Mouse (Mus musculus): ENCODE results near the gene Krt84. TPM values are rescaled to one million over a fixed set of nuclear protein-coding genes. Genes with fewer than 3 reads are reported as not detected.

Krt84 gene
- polyA plus RNA-seq, 1 experiment = not detected

- Histone ChIP-seq H3K4me1 (ENCODE audit: control insufficient read depth, insufficient read depth, low read length) (no peaks in the 10 kb centered on the region; the same call in 1 of the 2 replicates), H3K27ac (ENCODE audit: insufficient read depth, low read length) (no peak overlapping the region), H3K4me3 (ENCODE audit: insufficient read depth, low read length) (no peak overlapping the region)
- TF ChIP-seq POLR2A (IDR thresholded peaks at IDR 0.05; ENCODE audit: extremely low read depth, insufficient read depth, low read length) = no peak
- no peak for TF ChIP-seq CTCF (IDR thresholded peaks at IDR 0.05; ENCODE audit: extremely low read depth, insufficient read depth, low read length)
Observed at GRCm38 (mm10) chr15:101483646-101484045, 49.0 kb downstream of the Krt84 start.

- Histone ChIP-seq H3K4me3 (ENCODE audit: insufficient read depth, low read length) (no peak overlapping the region), H3K4me1 (ENCODE audit: control insufficient read depth, insufficient read depth, low read length) (no peaks in the 10 kb centered on the region; the same call in 1 of the 2 replicates)
Observed at GRCm38 (mm10) chr15:101482056-101482455, 50.6 kb downstream of the Krt84 start.

GRCm38 (mm10) chr15:101479666-101480060 is 53.0 kb downstream of the Krt84 start:
- no peak overlapping the region for H3K27ac ChIP-seq (ENCODE audit: insufficient read depth, low read length)
- H3K4me3 ChIP-seq (ENCODE audit: insufficient read depth, low read length) = no peak overlapping the region; the same call in 1 of the 2 replicates
- no peaks in the 10 kb centered on the region for H3K4me1 ChIP-seq (ENCODE audit: control insufficient read depth, insufficient read depth, low read length)
- TF ChIP-seq CTCF (IDR thresholded peaks at IDR 0.05; ENCODE audit: extremely low read depth, insufficient read depth, low read length) (no peak), POLR2A (IDR thresholded peaks at IDR 0.05; ENCODE audit: extremely low read depth, insufficient read depth, low read length) (no peak)

More at GRCm38 (mm10) chr15:101482056-101482455, 50.6 kb downstream of the Krt84 start:
- no peak overlapping the region for H3K27ac ChIP-seq (ENCODE audit: insufficient read depth, low read length)
- TF ChIP-seq CTCF (IDR thresholded peaks at IDR 0.05; ENCODE audit: extremely low read depth, insufficient read depth, low read length) (no peak), POLR2A (IDR thresholded peaks at IDR 0.05; ENCODE audit: extremely low read depth, insufficient read depth, low read length) (no peak)

GRCm38 (mm10) chr15:101479007-101479665 is 53.5 kb downstream of the Krt84 start:
- Histone ChIP-seq H3K4me3 (ENCODE audit: insufficient read depth, low read length) (no peak overlapping the region; the same call in 1 of the 2 replicates), H3K27ac (ENCODE audit: insufficient read depth, low read length) (no peak overlapping the region), H3K4me1 (ENCODE audit: control insufficient read depth, insufficient read depth, low read length) (no peaks in the 10 kb centered on the region)
- no peak for TF ChIP-seq POLR2A (IDR thresholded peaks at IDR 0.05; ENCODE audit: extremely low read depth, insufficient read depth, low read length)
- TF ChIP-seq CTCF (IDR thresholded peaks at IDR 0.05; ENCODE audit: extremely low read depth, insufficient read depth, low read length) = peak; percentile 24; the same call in 1 of the 2 replicates

Other genes starting within 250 kb of the Krt84 start
- 55.3 and 56.0 TPM in 2 replicates for gene Atg101, start 248.5 kb downstream of the Krt84 start, polyA plus RNA-seq (2012; rRNA removed)
- 0.13 and 0.23 TPM in 2 replicates for gene 6030408B16Rik, start 239.6 kb downstream of the Krt84 start, polyA plus RNA-seq (2012; rRNA removed)
- gene Krt80, start 162.7 kb downstream of the Krt84 start, polyA plus RNA-seq (2012; rRNA removed) = 5.7 and 6.2 TPM in 2 replicates
- 0.33 and 0.36 TPM in 2 replicates for gene Krt7, start 121.8 kb downstream of the Krt84 start, polyA plus RNA-seq (2012; rRNA removed)
- 0.09 TPM in 1 of 2 replicates, not detected in the other for gene Krt87, start 94.0 kb downstream of the Krt84 start, polyA plus RNA-seq (2012; rRNA removed)
- 0.13 TPM in 1 of 2 replicates, not detected in the other for gene Krt88, start 85.1 kb downstream of the Krt84 start, polyA plus RNA-seq (2012; rRNA removed)
- gene Krt81, start 69.1 kb downstream of the Krt84 start, polyA plus RNA-seq (2012; rRNA removed) = not detected in 2 replicates
- not detected in 2 replicates for gene Krt86, start 59.3 kb downstream of the Krt84 start, polyA plus RNA-seq (2012; rRNA removed)
- gene Krt83, start 41.3 kb downstream of the Krt84 start, polyA plus RNA-seq (2012; rRNA removed) = not detected in 2 replicates
- gene Gm49425, start 15.6 kb downstream of the Krt84 start, polyA plus RNA-seq (2012; rRNA removed) = not detected in 2 replicates
- not detected in 2 replicates for gene Krt82, start 17.8 kb upstream of the Krt84 start, polyA plus RNA-seq (2012; rRNA removed)
- gene Krt90, start 30.1 kb upstream of the Krt84 start, polyA plus RNA-seq (2012; rRNA removed) = 0.04 TPM in 1 of 2 replicates, not detected in the other
- gene Krt75, start 41.1 kb upstream of the Krt84 start, polyA plus RNA-seq (2012; rRNA removed) = not detected in 2 replicates
- gene Gm5414, start 95.4 kb upstream of the Krt84 start, polyA plus RNA-seq (2012; rRNA removed) = not detected in 2 replicates
- gene Gm5478, start 114.6 kb upstream of the Krt84 start, polyA plus RNA-seq (2012; rRNA removed) = not detected in 2 replicates
- gene Krt6b, start 147.5 kb upstream of the Krt84 start, polyA plus RNA-seq (2012; rRNA removed) = not detected in 2 replicates
- not detected in 2 replicates for gene Krt6a, start 161.5 kb upstream of the Krt84 start, polyA plus RNA-seq (2012; rRNA removed)
- gene Krt5, start 180.1 kb upstream of the Krt84 start, polyA plus RNA-seq (2012; rRNA removed) = 0.11 TPM in 1 of 2 replicates, not detected in the other
- not detected in 2 replicates for gene Krt71, start 210.3 kb upstream of the Krt84 start, polyA plus RNA-seq (2012; rRNA removed)

Measured in cortical plate, adult 2 months (tissue).